Mouse (Mus musculus) erythroblast, embryonic 14.5 days (primary cell): ENCODE results near the gene Capn11.

Experiments
- GATA1 ChIP-seq: IDR thresholded peaks from 2 replicates; pipeline ENCODE4 v1.6.1; 2012; ENCODE audit warnings: low read length, inconsistent platforms, mixed read lengths
- TAL1 ChIP-seq: IDR thresholded peaks from 3 replicates; pipeline ENCODE4 v1.6.1; 2012; ENCODE audit warnings: low read length, inconsistent platforms, mixed read lengths

DNA sequence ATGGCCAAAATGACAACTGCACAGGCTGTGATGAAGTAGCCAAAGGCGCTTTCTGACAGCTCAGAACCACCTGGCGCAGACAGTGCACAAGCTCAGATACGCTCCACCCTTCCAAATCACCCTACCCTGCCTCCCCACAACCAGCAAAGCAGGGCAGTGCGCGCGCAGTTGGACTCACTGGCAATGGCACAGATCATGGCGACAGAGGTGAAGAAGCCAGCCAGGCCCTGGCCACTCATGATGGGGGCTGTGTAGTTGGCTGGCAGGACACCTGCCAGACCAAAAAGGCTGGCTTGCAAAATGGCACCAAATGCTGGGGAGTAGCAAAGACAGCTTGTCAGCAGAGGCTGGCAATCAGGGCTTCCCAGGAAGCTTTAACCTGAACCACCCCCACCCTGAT is 69.9 kb downstream of the Capn11 start:
- TF ChIP-seq GATA1: no peak
- no peak for TF ChIP-seq TAL1
